Mouse (Mus musculus) bone marrow, adult 2 months (tissue): Measurements from ENCODE around the gene Tmem192. TPM values are rescaled to one million over a fixed set of nuclear protein-coding genes. Genes with fewer than 3 reads are reported as not detected.

Experiments used
- H3K27ac ChIP-seq: fragments of 200-500 bp; 2 replicates; pipeline ENCODE4 v1.5.1; 2012; ENCODE audit warnings: low read depth, mild to moderate bottlenecking, control low read depth, inconsistent platforms, low read length; ENCODE audit not compliant: control insufficient read depth, poor library complexity, insufficient read depth
- H3K4me1 ChIP-seq: fragments of 200-500 bp; 2 replicates; pipeline ENCODE4 v1.6.1; 2011; ENCODE audit warnings: low read length; ENCODE audit not compliant: control insufficient read depth, insufficient read depth
- H3K4me3 ChIP-seq: fragments of 200-500 bp; replicated peaks from 2 replicates; pipeline ENCODE3; 2011; ENCODE audit warnings: mild to moderate bottlenecking, low read depth, low read length, control low read depth; ENCODE audit not compliant: control insufficient read depth
- CTCF ChIP-seq: fragments of 200-500 bp; IDR thresholded peaks from 2 replicates; pipeline ENCODE4 v1.5.1; 2011; ENCODE audit warnings: low read length, control low read depth; ENCODE audit not compliant: control insufficient read depth, insufficient read depth
- POLR2A ChIP-seq: fragments of 200-500 bp; IDR thresholded peaks from 2 replicates; pipeline ENCODE4 v1.6.1; 2011; ENCODE audit warnings: low read depth, mild to moderate bottlenecking, control low read depth, low read length, borderline replicate concordance; ENCODE audit not compliant: control insufficient read depth
- WGBS: fragments of 180-500 bp; shearing (Covaris S2); methylation state at CpG from one replicate; pipeline ENCODE4 v1.1.7; 2018; 5-methylcytosine and 5-hydroxymethylcytosine counted together
- polyA plus RNA-seq: library from polyadenylated mRNA; stranded (reverse); fragments of >200 nt; gene quantifications from 2 replicates; pipeline ENCODE4 v1.2.4, GENCODE M21; 2011; ENCODE audit warnings: low replicate concordance; ENCODE audit not compliant: missing spikeins, insufficient read depth, insufficient read length

The Tmem192 gene
- polyA plus RNA-seq, 1 experiment, result 27.7 TPM

GRCm38 (mm10) chr8:64945606-64946005 lies 1.4 kb upstream of the Tmem192 start:
- Histone ChIP-seq H3K4me3 (no peak overlapping the region), H3K27ac (no peak overlapping the region), H3K4me1 (peaks cover 2% of the 10 kb centered on the region; the same call in 1 of the 2 replicates)
- no peak for TF ChIP-seq POLR2A
- no peak for TF ChIP-seq CTCF
- WGBS, result 40% methylated on average over 7 of the region's 7 CpGs

GRCm38 (mm10) chr8:64946441-64946819 lies 555 bp upstream of the Tmem192 start:
- WGBS, result 4% methylated on average over 8 of the region's 8 CpGs
- Histone ChIP-seq H3K4me3 (peak overlapping the region; percentile 59), H3K4me1 (peaks cover 2% of the 10 kb centered on the region; the same call in 1 of the 2 replicates), H3K27ac (no peak overlapping the region)
- TF ChIP-seq CTCF, result no peak
- TF ChIP-seq POLR2A, result no peak

- TF ChIP-seq POLR2A (no peak), CTCF (no peak)
- Histone ChIP-seq H3K4me3 (peak overlapping the region; percentile 81), H3K4me1 (peaks cover 2% of the 10 kb centered on the region; the same call in 1 of the 2 replicates), H3K27ac (peak overlapping the region; percentile 95)
- whole genome bisulfite sequencing, result 6% methylated on average over 10 of the region's 10 CpGs
Observed at GRCm38 (mm10) chr8:64947698-64948034, 681 bp downstream of the Tmem192 start.

- WGBS, result 72% methylated on average over 1 of the region's 1 CpGs
- H3K4me1 ChIP-seq, result peaks cover 2% of the 10 kb centered on the region; the same call in 1 of the 2 replicates
- H3K27ac ChIP-seq, result no peak overlapping the region
- no peak overlapping the region for H3K4me3 ChIP-seq
- TF ChIP-seq POLR2A (no peak), CTCF (no peak)
Observed at GRCm38 (mm10) chr8:64948371-64948770, 1.4 kb downstream of the Tmem192 start.

- H3K27ac ChIP-seq, result no peak overlapping the region
- no peak overlapping the region for H3K4me3 ChIP-seq
- peaks cover 2% of the 10 kb centered on the region; the same call in 1 of the 2 replicates for H3K4me1 ChIP-seq
- WGBS, result 89% methylated on average over 6 of the region's 6 CpGs
- TF ChIP-seq POLR2A (no peak), CTCF (no peak)
Observed at GRCm38 (mm10) chr8:64952101-64952500, 5.1 kb downstream of the Tmem192 start.

GRCm38 (mm10) chr8:64959025-64959424 lies 12.0 kb downstream of the Tmem192 start:
- TF ChIP-seq CTCF (no peak), POLR2A (no peak)

GRCm38 (mm10) chr8:64962836-64963235 lies 15.9 kb downstream of the Tmem192 start:
- Histone ChIP-seq H3K27ac (no peak overlapping the region), H3K4me3 (no peak overlapping the region), H3K4me1 (no peaks in the 10 kb centered on the region)
- no peak for TF ChIP-seq POLR2A
- no peak for TF ChIP-seq CTCF

More at GRCm38 (mm10) chr8:64959025-64959424, 12.0 kb downstream of the Tmem192 start:
- 77% methylated on average over 9 of the region's 9 CpGs for WGBS
- Histone ChIP-seq H3K4me3 (no peak overlapping the region), H3K4me1 (no peaks in the 10 kb centered on the region), H3K27ac (no peak overlapping the region)

- no peaks in the 10 kb centered on the region for H3K4me1 ChIP-seq
- TF ChIP-seq POLR2A (no peak), CTCF (no peak)
- WGBS, result 69% methylated on average over 20 of the region's 20 CpGs
- no peak overlapping the region for H3K27ac ChIP-seq
- no peak overlapping the region for H3K4me3 ChIP-seq
Observed at GRCm38 (mm10) chr8:64983150-64983897, 36.3 kb downstream of the Tmem192 start.

GRCm38 (mm10) chr8:64987731-64988130 lies 40.7 kb downstream of the Tmem192 start, which contains the start of gene Trim75:
TSS of gene Trim75 (minus strand) at chr8:64987831.
- 83% methylated on average over 4 of the region's 4 CpGs for WGBS
- H3K4me1 ChIP-seq, result no peaks in the 10 kb centered on the region
- TF ChIP-seq CTCF (no peak), POLR2A (no peak)
- H3K4me3 ChIP-seq, result no peak within 1 kb of the TSS
- H3K27ac ChIP-seq, result no peak within 1 kb of the TSS
